Mouse (Mus musculus) layer of hippocampus, adult 9-11 months (tissue): Measurements from ENCODE around the gene Gab2.
A peak's percentile ranks its signal among the peaks of the same experiment; 100 is the strongest.

ENCODE experiments used
- DNase-seq: peaks from one replicate; pipeline ENCODE4 v3.0.0; 2022

Gab2 gene

DNA sequence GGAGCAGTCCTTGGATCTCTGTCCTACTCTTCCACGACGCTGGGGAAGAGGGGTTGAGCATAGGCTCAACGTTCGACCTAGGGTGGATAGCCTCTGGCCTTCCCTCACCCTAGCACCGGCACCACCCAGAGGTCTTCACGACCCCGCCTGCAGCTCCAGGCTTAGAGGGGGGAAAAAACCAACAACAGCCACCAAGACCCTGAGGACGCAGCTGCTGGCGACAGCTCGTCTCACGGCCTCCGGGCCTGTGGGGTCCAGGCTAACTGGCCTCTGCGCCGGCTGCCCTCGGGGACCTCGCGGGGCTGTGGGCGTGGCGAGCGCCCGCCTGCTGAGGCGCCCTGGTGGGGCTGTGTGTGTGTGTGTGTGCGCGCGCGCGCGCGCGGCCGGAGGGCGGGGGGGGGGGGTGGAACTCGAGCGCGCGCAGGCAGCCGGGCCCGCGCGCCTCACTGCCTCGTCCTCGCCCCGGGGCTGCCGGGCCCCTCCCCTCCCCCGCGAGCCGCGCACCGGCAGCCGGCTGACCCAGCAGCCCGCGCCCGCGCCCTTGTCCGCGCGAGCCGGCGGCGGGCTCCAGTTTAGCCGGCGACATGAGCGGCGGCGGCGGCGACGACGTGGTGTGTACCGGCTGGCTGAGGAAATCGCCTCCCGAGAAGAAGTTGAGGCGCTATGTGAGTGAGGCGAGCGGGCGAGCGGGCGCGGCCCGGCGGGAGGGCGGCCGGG is at the start of gene Gab2:
Gene Gab2 (plus strand): TSS at position 345 of the 717 bp plus-strand sequence.
- peak; percentile 65 for DNase-seq

- DNase-seq, result no peak
Measured at GRCm38 (mm10) chr7:97032412-97032811, 49.0 kb upstream of the Gab2 start.

DNA sequence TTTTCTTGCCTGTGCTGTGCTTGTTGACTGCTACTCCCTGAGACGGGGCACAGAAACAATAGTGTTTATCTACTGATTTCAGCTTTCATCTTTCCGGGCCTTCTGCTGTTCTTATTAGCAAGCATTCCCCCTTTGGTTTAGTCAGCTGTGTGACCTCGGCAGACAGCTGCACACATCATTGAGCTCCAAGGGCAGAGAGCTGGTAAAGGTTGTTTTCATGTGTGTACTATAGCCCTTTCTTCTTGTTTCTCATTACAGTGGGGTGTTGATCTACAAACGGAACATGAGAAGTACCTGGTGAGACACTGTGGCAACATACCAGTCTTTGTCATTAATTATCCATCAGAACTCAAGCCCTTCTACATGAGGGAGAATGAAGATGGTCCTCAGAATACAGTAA is 41.7 kb upstream of the Gab2 start:
- DNase-seq, result no peak

DNA sequence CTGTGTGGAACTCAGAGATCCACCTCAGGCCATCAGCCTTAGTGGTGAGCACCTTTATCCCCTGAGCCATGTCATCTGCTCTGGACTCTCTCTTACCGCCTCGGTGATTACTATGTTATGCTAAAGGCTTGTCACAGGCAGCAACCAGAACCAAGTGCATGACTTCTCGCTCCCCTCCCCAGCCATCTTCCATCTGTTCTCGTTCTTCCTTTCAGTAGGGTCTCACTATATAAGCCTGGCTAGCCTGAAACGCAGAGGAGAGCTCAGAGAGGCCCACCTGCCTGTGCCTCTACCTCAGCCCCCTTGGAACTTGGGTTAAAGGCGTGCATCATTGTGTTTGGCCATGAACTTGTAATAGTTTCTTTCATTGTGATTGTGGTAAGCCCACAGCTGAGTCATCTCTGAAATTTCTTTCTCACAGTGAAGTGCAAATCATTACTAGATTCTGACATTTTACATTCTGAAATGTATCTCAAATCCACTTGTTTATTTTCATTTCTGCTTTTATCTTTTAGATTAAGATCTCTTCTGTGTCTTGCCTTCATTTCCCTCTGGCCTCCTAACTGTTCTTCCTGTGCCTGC is 39.4 kb upstream of the Gab2 start:
- DNase-seq, result no peak

GRCm38 (mm10) chr7:97042981-97043380 is 38.4 kb upstream of the Gab2 start:
- DNase-seq, result no peak

GRCm38 (mm10) chr7:97060966-97061365 is 20.4 kb upstream of the Gab2 start:
- DNase-seq, result no peak

GRCm38 (mm10) chr7:97071512-97071911 is 9.9 kb upstream of the Gab2 start:
- no peak for DNase-seq

DNA sequence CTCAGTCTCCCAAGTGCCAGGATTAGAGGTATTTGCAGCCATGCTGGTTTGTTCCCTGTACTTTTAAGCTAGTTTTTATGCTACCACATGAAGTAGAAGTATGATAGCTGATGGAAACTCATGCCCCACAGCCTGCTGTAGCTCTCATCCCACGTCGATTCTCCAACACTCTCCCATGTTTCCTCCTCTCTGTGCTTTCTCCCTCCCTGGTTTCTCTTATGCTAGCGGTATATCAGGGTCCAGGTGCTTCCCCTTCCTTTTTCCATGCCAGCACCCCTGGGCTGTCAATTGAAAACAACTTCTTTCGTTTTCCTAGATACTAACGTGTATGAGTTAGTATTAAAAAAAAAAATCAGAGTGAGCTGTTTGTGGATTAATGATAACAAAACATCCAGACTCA is 9.3 kb upstream of the Gab2 start:
- no peak for DNase-seq

GRCm38 (mm10) chr7:97074974-97075373 is 6.4 kb upstream of the Gab2 start:
- DNase-seq, result no peak

GRCm38 (mm10) chr7:97076977-97077376 is 4.4 kb upstream of the Gab2 start:
- DNase-seq, result no peak

- no peak for DNase-seq
Measured at GRCm38 (mm10) chr7:97078685-97079084, 2.7 kb upstream of the Gab2 start.

GRCm38 (mm10) chr7:97079145-97079544 is 2.2 kb upstream of the Gab2 start:
- DNase-seq, result peak; percentile 24

- no peak for DNase-seq
Measured at GRCm38 (mm10) chr7:97079651-97080365, 1.6 kb upstream of the Gab2 start.

GRCm38 (mm10) chr7:97080621-97081241 is 655 bp upstream of the Gab2 start:
- no peak for DNase-seq

- no peak for DNase-seq
Measured at GRCm38 (mm10) chr7:97081959-97082218, 503 bp downstream of the Gab2 start.

GRCm38 (mm10) chr7:97082219-97083101 is 1.1 kb downstream of the Gab2 start:
- peak; percentile 63 for DNase-seq

- no peak for DNase-seq
Measured at GRCm38 (mm10) chr7:97083579-97083978, 2.2 kb downstream of the Gab2 start.

- DNase-seq, result no peak
Measured at GRCm38 (mm10) chr7:97084181-97084580, 2.8 kb downstream of the Gab2 start.

DNA sequence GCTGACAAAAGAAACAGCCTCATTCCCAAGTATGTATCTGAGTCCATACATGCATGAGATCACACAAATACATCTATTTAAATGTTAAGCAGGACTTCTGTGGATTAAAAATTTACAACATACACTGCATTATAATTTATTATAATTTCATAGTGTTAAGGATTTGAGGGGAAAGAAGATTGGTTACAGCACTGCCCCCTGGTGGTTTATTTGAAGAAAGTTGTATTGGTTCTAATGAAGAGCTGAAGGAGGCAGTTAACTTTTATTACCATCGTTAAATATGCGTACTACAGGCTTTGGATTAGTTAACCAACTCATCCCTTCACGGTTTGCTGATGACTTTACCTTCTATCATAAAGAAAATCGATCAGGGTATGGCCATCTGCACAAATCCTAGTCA is 3.9 kb downstream of the Gab2 start:
- no peak for DNase-seq

GRCm38 (mm10) chr7:97094241-97094640 is 12.9 kb downstream of the Gab2 start:
- no peak for DNase-seq

GRCm38 (mm10) chr7:97108119-97108518 is 26.7 kb downstream of the Gab2 start:
- no peak for DNase-seq

GRCm38 (mm10) chr7:97128949-97129348 is 47.6 kb downstream of the Gab2 start:
- DNase-seq, result no peak

GRCm38 (mm10) chr7:97136453-97136852 is 55.1 kb downstream of the Gab2 start:
- DNase-seq, result no peak
